Mouse (Mus musculus): ENCODE results near the gene Slc24a3.

Slc24a3 gene

DNA sequence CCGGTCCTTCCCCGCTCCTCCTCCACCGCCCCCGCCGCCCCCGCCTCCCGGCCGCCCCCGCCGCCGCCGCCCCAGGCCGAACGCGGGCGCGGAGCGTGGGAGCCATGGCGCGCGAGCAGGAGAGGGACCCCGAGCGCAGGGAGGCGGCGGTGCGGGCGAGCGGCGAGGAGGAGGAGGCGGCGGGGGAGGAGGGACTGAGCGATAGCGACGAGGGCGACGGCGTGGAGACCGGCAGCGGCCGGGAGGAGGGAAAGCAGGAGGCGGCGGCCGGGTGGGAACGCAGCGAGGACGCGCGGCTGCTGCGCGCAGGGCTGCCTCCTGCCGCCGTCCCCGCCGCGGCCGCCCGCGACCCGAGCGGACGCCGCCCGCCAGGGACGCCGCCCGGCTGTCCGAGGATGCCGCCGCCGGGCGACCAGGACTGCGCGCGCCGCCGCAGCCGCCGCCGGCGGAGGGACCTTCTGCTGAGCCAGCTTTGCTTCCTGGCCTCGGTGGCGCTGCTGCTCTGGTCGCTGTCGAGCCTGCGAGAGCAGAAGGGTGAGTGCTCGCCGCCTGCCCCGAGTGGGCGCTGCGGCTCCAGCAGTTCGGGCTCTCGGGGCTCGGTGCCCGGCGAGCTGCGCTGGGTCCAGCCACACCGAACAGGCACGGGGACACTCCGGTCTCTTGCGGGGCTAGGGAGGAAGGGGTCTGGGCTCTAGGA is at the start of gene Slc24a3:
Gene Slc24a3, plus strand, starts transcription at position 91 of the 697 bp plus-strand sequence.
- DNase-seq (ENCODE audit: extremely low spot score): peak; percentile 86

DNA sequence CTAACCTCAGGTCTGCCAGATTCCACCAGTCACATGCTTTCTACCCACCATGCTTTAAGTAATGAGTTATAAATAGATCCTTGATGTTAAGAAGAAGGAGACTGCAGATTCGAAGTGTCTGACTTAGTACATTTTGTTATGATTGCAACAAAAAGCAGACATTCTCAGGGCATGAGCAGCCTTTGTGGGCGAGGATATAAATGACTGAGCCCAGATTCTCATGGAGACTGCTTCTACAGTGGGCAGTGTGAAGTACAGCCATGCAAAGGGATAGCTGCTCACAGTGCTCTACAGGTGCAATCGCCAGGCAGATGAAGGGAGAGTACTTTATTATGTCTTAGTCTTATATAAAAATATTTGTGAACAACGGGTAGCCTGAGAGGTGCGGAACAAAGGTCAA is 49.8 kb upstream of the Slc24a3 start:
- no peak for DNase-seq (ENCODE audit: extremely low spot score)

DNA sequence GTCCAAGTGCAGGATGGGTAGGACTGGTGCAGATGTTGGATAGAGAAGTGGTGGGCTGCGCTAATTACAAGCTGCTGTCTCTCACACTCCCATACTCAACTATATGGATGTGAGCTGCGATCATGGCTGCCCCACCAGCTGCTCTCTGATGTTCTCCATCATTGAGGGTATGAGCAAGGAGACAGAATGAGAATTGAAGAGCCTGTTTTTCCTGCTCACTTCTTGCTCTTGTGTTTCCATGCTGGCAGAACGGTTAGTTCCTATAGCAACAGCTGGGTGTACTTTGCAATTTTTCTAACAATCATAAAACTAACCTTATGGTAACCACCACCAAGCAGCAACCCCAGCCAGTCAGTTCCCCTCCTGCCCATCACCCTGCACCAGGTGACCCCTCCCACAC is 39.8 kb upstream of the Slc24a3 start:
- no peak for DNase-seq (ENCODE audit: extremely low spot score)

DNA sequence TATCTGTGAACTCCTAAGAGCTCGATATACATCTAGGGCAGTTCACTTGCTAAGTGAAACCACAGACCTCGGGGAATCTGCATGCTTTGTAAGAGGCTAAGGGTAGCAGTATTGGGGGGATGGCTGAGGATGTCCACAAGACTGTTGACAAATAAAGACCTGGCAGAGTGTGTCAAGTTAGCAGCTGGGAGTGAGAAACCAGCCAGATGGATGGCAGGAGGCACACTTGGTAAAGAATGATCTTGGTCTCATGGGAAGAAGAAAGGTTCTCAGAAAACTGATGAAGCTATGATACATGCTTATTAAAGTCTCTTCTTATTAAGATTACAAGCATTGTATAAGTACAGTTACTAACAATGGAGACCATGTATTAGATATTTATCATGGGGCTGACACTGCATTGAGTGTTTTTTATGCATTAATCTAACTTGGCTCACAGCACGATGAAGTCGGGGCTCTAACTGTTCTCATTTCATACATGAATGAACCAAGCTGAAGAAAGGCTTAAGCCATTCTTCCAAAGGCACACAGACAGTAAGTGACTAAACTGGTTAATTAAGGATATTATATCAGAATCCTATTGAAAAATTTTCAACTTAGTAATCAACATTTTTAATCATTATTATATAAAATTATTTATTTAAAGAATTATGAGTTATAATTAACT is 30.8 kb upstream of the Slc24a3 start:
- DNase-seq (ENCODE audit: extremely low spot score): no peak

DNA sequence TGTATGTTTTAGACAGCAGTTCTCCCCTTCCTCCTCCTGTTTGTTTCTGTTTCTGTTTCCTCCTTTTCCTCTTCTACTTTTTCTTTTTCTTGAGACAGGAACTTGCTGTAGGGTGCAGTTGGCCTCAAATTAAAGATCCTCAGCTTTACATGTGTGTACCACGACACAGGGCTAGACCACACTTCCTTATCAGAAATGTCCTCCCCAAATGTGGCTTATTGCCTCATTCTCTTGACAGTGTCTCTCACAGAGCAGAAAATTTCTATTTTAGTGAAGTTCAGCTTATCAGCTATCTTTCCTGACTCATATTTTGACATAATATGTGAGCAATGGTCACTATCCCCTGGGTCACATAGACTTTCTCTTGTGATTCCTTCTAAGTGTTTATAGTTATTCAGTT is 17.1 kb upstream of the Slc24a3 start:
- DNase-seq (ENCODE audit: extremely low spot score): no peak

DNA sequence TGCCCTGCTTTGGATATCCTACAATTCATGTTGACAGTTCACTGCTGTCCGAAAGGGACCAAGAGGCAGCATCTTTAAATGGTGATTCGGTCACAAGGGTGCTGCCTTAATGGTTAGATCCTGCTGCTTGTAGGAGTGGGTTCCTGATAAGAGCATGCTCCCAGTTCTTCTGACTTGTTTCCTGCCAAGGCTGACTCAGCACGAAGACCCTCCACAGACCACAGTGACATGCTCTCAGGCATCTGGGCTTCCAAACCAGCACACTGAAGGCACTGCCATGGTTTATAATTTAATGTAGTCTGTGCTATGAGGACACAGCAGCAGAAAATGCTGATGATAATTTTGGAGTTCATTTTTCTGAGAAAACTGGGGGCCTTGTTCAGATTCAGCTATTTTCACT is 16.7 kb upstream of the Slc24a3 start:
- DNase-seq (ENCODE audit: extremely low spot score): no peak

DNA sequence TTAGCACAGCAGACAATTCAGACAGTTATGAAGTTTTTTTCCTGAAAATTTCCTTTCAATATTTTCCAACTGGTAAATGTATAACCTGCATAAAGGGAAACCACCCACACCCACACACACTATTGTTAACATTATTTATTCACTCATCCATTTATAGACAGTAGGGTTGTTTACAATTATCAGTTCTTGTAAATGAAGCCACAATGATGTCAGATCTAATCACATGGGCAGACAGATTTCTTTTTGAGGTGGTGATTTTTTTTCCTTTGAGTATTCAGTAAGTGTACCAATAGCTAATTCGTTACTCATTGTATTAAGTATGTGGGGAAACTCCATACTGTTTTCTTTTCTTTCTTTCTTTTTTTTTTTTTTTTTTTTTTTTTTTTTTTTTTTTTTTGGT is 15.3 kb upstream of the Slc24a3 start:
- DNase-seq (ENCODE audit: extremely low spot score): no peak

DNA sequence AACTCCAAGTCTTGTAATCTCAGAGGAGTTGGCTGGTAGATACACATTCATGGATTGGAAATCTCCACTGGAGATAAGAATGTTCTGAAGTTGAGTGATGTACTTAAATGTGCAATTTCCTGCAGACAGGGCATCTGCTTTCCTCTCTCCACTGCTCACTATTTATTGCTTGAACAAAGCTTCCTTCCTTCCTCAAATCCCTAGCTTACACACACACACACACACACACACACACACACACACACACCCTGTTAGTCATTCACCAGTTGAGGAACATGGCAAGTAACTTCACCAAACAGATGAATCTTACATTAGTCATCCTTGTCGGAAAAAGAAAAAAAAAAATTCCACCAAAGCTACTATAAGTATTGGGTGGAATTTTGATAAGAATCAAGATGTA is 8.6 kb upstream of the Slc24a3 start:
- no peak for DNase-seq (ENCODE audit: extremely low spot score)

DNA sequence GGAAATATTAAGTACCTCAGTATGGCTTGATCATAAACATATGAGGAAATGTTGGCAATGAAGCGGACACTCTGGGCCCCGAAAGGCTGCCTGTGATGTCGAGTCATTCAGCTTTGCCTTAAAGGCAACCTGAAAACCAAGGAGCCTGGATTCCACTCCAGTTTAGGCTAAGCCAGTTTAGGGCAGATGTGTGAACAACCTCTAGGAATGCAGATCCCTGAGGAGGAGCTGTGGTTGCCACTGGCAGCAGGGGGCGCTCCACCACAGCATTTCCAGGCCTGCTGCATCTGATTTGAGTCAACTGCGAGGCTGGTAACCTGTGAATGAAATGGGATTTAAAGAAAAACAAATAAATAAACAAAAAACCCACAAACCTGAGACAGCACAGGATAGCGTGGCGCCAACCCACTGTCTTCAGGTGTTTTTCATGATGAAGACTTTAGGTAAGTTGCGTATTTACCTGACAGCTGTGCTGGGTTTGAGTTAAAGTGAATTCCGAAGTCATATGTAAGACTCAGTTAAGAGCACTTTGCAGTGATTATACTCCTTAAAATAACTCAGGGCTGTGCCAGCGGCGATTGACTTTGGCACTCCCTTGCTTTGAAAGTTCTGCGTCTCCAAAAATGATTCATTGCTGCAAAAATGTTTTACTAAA is 6.4 kb upstream of the Slc24a3 start:
- DNase-seq (ENCODE audit: extremely low spot score): peak; percentile 86

DNA sequence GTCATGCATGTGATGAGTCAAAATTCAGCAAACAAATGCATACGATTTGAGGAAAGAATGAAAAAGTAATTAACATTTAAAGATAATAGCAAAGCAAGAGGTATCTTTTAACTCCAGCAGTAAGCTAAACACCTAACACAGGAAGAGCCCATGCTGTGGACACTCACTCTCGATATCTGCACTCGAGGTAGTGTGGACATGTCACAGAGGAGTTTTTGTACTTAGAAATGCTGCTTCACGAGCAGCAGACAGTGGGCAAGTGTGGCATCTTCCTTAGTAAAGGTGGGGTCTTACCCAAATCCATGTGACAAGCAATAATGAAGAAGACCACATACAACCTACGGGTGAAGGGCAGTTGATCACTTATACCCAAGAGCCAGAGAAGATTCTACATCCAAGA is 3.5 kb upstream of the Slc24a3 start:
- DNase-seq (ENCODE audit: extremely low spot score): no peak

DNA sequence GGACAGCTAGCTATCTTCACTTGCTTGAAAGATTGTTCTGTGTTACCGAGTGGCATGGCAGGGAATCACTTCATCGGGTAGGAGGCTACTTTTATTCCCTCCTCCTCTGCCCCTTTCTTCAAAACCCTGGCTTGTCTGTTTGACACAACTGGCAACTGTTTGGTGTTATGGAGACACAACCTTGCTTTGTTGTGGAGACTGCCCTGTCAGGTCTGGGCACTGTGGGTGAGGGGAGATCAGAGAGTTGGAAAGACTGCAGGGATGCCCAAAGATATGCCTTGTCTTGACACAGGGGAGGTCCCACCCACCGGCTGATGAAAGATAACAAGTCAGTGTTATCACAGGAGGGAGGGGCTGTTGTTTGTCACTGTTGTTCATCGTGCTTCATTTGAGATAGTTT is 3.0 kb upstream of the Slc24a3 start:
- no peak for DNase-seq (ENCODE audit: extremely low spot score)

DNA sequence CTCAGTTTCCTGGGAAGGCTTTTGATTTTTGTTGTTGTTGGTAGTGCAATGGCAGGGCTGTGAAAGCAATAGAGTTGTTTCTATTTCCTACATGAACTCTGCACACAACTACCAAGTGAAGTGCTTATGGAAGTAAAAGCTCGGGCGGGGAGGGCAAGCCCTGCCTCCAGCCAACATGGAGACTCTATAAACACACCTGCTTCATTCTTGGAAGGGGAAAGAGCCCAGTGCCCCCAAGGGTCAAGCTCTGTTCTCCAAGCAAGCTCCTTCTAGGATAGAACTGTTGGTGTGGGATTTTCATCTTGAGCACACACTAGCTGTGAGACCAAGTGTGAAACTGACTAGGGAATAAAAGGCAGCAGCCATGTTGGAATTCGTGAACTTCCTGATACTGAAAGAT is 2.5 kb upstream of the Slc24a3 start:
- no peak for DNase-seq (ENCODE audit: extremely low spot score)

DNA sequence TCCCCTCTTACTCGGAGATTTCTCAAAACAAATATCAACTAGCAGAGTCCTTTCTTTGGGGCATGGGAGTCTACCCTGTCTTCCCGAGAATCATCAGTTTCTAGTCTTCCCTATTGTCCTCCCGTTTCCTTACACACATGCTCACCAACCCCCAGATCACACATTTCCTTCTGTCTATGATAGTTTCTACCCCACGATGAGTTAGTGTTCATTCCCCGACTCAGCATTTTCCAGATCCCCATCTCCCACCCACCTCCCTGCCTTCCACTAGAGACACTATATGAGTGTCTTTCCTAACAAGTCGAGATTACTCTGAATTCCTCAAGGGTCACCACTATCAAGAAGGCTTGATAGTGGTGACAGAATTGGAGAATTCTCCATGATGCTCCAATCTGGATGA is 1.7 kb upstream of the Slc24a3 start:
- DNase-seq (ENCODE audit: extremely low spot score): no peak

DNA sequence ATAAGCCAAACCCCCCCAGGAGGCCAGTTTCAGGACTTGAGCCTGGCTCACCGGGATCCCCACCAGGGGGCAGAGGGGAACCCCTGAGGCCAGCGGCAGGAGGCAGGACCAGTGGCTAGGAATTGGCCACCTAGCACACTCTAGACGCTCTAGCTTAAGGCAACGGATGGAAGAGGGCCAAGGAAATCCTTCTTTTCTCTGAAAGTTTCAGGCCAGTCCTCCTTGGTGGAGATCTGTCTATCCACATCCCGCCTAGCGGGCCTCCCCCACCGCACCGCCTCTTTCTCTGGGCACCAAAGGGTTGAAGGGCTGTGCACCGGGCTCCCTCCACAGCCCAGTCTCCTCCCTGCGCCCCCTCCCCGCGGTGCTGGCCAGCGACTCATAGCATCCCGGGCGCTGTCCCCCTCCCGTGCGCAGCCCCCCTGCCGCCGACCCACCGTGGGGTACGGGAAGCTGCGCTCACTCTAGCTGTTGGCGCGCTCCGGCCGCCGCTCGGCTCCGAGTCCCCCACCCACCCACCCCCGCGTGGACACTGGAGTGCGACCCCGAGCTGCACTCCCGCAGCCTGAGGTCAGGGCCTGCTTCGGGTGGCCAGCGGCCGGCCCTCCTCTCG is 397 bp upstream of the Slc24a3 start:
- DNase-seq (ENCODE audit: extremely low spot score): peak; percentile 79

DNA sequence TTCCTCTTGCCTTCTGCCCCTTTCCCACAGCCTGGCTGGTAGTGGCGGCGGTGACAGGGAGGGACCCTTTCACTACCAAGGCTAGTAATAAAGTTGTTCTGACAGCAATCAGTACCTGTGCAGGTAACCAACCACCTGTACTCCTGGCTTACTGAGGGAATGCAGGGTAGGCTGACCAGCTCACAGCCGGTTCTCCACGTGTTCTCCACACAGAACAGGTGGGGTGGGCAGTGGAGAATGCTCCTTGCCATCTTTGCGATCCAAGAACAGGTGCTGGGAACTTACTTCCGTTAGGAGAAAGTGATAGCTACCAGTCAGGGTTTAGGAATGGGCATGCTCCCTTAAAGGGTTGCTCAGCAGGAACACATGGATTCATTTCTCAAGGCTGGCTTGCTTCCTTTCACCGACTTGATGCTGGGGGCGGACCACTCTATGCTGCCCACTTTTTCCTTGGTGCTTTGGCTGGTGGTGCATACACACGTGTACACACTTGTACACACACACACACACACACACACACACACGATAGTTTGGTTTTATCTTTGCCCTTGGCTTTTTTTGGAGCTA is 934 bp downstream of the Slc24a3 start:
- DNase-seq (ENCODE audit: extremely low spot score): no peak

DNA sequence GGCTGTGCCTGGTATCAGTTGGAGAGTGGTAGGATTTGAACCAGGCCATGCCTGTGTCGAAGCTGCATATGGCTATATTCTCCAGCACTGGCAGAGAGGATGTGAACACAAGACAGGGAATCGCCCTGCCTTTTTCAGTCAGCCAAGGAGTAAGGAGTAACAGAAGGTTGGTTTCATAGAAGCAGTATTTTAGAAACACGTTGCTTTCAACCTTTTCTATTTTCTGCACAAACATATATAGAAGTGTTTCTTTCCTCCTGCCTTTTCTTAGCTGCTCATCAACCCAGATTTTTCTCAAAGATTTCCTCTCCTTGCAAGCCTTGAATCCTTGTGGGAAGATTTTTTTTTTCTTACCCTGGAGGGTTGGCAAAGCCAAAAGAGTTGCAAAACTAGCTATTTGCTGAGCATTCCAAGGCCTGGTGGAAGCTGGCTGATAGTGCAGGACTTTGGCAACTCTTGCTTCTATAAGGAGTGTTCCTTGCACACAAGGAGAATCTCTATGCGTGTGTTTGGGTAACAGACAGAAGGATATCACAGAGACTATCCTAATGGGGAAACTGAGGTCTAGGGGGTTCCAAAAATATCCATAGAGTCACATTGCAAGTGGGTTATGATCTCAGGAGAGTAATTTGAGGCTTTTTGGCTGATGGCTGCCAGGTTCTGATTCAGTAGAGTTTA is 5.6 kb downstream of the Slc24a3 start:
- no peak for DNase-seq (ENCODE audit: extremely low spot score)

DNA sequence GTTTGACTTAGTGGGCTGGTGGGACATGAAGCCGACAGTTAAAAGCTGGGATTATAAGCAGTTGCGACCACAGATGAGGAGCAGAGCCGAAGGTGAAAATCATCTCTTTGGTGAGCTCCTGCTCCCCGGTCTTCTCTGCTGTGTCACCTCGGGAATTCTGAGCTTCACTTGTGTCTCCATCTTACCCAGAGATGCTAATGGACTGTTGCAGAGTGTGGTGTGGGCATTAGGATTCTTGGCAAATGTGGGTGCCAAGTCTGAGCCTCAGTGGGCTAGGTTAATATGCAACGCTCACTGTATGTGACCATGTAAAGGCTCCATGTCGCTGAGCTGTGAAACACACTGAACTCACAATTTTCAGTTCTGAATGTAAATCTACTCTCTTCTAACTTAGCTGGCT is 7.5 kb downstream of the Slc24a3 start:
- DNase-seq (ENCODE audit: extremely low spot score): no peak

DNA sequence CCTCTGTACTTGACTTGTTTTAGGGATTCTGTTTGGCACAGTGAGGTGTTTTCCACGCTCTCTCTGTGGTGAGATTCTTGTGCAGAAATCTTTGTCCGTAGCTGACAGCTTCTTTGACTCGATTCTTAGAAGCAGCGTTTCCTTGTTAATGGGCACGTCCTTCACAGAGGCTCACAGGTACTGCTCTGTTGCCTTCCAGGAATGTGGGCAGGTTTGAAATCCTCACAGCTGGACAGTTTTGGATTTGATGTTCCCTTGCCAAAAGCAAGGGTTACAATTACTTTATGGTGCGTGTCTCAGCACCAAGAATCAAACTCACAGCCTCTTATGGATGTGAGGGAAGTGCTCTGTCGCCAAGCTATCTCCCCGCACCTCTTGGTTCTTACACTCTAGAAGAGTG is 14.9 kb downstream of the Slc24a3 start:
- no peak for DNase-seq (ENCODE audit: extremely low spot score)

DNA sequence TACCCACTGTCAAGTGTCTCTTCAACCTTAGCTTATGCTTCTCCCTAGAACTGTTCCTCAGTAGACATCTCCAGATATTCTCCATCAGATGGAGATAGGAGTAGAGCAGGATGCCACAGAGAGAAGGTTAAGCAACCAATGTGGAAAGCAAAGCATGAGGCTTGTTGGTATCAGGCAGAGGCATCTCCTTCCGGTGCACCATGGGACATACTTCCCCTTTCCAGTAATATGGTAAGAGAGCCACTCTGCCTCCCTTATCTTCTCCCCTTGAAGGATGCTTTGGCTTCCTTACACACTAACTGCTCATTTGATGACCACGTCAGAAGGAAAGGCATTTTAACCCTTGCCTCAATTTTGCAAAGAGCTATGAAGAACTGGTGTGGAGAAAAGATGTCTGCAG is 21.3 kb downstream of the Slc24a3 start:
- no peak for DNase-seq (ENCODE audit: extremely low spot score)

DNA sequence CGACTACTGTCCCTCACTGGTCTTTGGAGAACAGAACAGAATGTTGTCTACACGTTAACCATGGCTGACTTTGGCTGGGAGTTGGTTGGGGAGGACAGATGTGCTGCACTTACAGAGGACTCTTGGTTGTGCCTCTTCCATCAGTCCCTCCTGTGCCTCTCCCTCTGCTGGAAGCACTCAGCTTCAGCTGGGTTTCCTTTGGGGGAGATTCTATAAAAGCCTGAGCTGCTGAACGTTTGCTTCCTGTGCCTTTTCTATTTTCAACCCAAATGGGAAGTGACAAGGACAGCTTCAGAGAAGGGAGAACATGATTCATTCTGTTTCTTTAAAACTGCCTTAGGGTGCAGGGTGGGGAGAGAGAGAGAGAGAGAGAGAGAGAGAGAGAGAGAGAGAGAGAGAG is 28.5 kb downstream of the Slc24a3 start:
- DNase-seq (ENCODE audit: extremely low spot score): no peak

DNA sequence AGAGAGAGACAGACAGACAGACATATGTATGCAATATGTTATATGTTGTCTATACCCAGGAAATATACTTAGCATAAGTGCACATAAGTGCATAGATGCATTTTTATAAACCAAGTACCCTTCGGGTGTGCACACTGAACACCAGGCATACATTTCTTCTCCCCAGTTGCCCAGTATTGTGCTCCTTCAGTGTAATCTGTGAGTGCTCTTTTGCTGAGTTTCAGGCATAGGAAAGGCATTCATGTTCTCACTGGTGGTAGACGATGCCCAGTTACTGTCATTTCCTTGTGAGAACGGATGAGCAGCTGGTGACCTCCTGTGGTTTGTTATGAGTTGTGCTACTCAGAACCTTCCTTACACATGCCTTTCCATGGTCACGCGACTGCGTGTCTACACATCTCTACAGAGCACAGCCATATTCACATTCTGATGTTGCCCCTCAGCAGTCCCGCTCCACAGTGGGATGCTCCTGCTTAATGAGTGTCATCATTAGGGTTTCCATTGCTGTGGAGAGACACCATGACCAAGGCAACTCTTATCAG is 29.0 kb downstream of the Slc24a3 start:
- DNase-seq (ENCODE audit: extremely low spot score): no peak

DNA sequence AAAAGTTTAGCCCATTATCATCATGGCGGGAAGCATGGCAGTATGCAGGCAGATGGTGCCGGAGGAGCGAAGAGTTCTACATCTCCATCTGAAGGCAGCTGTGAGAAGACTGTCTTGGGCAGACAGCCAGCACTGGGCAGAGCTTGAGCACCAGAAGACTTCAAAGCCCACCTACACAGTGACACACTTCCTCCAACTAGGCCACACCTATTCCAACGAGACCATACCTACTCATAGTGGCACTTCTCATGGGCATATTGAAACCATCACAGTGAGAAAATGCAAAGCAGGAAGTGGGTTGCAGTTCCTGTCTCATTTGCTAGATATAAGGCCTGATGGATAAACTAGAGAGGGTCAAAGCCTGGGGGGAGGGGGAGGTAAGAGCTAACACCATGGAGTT is 29.5 kb downstream of the Slc24a3 start:
- DNase-seq (ENCODE audit: extremely low spot score): no peak
